Mouse (Mus musculus) CD4-positive naive resting alpha-beta T cell, adult 57 days (primary cell): Measurements from ENCODE around the gene Itgb1. TPM values are rescaled to one million over a fixed set of nuclear protein-coding genes. Genes with fewer than 3 reads are reported as not detected.

Source experiments
- total RNA-seq: library from RNA; stranded (reverse); gene quantifications from one replicate; pipeline ENCODE4 v1.2.4, GENCODE M21; 2023

Gene Itgb1
- total RNA-seq, result 32.2 TPM

GRCm38 (mm10) chr8:128685507-128686428 lies at the start of gene Itgb1:
Gene Itgb1 (plus strand): TSS chr8:128685654.

Other genes with a start within 250 kb of the Itgb1 start
- gene Gm3952, start 113.0 kb downstream of the Itgb1 start, total RNA-seq, result not detected